Mouse (Mus musculus) ovary, postnatal 14 days (tissue): ENCODE data around the gene Daam2.
"Not testable (repeated sequence)": the region's sequence is repeated elsewhere in the genome, so short reads cannot be mapped to it uniquely, and the experiment has no call there.

Source experiments
- DNase-seq: peaks from one replicate; pipeline ENCODE4 v3.0.0; 2022; ENCODE audit warnings: low spot score

Daam2 gene

GRCm38 (mm10) chr17:49477370-49477769 lies 86.8 kb downstream of the Daam2 start:
- DNase-seq = no peak

DNA sequence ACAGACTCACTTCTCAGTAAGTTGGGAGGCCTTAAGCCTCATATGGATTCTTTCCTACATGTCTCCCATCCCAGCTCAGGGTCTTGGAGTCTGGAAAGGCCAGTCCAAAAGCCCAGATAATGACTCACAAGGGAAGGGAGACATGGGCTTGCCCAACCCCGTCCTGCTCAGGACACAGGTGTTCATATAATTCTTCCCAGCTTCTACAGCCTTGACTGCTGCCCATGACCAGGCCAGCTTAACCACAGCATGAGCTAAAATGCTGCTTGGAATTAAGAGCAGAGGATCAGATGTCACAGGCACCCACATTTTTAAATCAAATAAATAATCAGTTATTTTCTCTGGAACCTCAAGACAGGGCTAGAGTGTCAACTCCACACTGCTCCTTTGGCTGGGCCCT lies 89.0 kb downstream of the Daam2 start:
- DNase-seq = no peak

- no peak for DNase-seq
These were observed 90.1 kb downstream of the Daam2 start for GRCm38 (mm10) chr17:49474051-49474450.

GRCm38 (mm10) chr17:49472626-49473025 lies 91.5 kb downstream of the Daam2 start:
- DNase-seq = no peak

- DNase-seq = peak; percentile 90
These were observed 95.9 kb downstream of the Daam2 start for GRCm38 (mm10) chr17:49468223-49468622.

GRCm38 (mm10) chr17:49464884-49465283 lies 99.3 kb downstream of the Daam2 start:
- DNase-seq = no peak

DNA sequence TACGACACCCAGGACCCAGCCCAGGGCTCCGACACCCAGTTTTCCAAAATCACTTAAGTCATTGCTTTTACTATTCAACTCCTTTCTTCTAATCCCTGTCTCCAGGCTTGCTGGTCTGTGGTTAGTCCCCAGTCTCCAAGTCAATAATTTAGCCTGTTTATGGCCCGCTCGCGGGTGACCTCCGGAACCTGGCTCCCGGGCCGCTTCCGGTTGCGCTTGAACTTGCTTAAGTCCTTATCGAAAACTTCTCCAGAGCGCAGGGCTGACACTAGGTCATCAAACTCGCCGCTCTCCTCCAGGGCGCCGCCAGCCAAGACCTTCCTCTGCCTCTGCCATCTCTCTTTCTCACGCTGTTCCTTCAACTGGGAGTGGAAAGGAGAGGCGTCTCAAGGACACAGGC lies 105.8 kb downstream of the Daam2 start:
- DNase-seq = no peak

GRCm38 (mm10) chr17:49457833-49458232 lies 106.3 kb downstream of the Daam2 start:
- DNase-seq = no peak

- DNase-seq = no peak
These were observed 107.8 kb downstream of the Daam2 start for GRCm38 (mm10) chr17:49456334-49456733.

DNA sequence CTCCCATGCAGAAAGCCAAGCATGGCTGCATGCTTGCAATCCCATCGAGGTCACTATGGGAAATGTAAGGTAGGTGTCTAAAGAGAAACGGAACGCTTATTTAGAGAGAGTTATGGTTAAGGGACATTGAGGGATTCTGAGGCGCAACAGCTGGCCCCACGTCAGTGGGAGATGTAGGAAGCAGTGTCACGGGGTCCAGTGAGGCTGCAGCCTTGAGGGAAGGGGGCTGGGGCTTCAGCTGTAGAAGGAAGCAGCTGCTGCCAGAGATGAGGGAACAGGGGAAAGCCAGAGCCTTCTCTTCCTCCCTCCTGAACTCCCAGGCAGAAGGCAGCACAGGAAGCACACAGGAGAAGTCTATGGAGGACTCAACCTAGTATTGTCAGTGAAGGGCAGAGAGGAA lies 113.2 kb downstream of the Daam2 start:
- no peak for DNase-seq

DNA sequence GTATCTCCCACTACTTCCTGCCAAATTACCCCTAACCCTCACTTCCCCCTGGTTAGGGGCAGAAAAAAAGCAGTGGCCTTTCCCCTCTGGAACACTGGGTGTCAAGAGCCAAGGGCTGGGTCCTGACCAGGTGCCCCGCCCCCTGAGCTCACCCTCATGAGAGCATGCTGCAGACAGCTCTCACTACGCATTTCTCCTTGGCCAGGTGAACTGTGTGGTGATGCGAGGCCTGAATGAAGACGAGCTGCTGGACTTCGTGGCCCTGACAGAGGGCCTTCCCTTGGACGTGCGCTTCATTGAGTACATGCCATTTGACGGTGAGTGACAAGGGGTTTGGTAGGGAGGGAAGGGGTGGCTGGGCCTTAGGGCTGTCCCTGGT lies 114.9 kb downstream of the Daam2 start:
- DNase-seq = no peak

DNA sequence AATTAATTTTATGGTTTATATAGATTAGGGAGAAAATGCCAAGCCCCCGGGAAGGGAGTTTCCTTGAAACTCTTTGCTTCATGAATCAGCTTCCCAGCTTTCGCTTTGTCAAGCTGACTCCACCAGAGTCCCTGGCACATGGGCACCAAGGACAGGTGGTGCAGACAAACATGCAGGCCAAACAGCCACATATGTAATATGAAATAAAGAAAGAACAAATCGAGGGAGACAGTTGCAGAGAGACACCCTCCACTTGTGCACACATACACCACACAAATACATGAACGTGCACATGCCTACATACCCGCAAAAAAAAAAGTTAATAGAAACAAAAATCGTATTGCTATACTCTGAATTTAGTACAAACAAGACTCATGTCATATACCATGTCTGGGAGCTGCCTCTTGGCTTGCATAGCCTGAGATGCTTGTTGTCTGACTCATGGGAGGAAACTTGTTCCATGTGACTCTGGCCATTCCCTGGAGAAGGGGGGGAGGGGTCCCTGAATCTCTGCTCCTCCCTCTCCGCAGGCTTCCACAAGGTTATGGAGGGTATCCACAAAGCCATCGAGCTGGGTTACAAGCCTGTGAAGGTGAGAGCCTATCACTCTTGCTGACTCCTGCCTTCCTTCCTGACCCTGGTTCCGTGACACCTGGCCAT lies 115.4 kb downstream of the Daam2 start:
- no peak for DNase-seq

GRCm38 (mm10) chr17:49442841-49443240 lies 121.3 kb downstream of the Daam2 start:
- DNase-seq = not testable (repeated sequence)

- no peak for DNase-seq
These were observed 123.6 kb downstream of the Daam2 start for GRCm38 (mm10) chr17:49440331-49441130.

GRCm38 (mm10) chr17:49439706-49440105 lies 124.4 kb downstream of the Daam2 start:
- no peak for DNase-seq

- DNase-seq = no peak
These were observed 125.1 kb downstream of the Daam2 start for GRCm38 (mm10) chr17:49438822-49439574.

- DNase-seq = not testable (repeated sequence)
These were observed 126.8 kb downstream of the Daam2 start for GRCm38 (mm10) chr17:49437306-49437705.

DNA sequence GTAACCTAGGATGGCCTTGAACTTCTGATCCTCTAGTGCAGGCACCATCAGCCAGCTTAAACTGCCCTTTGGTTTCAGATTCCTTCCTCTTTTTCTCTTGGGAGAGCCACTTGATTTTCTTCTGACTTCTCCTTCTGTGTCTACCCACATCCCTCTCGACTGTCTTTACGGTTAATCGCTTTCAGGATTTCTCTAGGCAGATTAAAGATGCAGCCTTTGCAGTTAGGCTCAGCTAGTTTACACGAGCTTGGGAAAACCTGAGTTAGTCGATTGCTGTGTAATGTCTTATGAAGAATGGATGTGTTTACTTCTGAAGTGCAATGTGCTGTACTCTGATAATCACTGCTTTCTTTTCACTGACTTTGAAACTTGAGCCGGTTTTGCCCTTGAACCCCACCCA lies 127.5 kb downstream of the Daam2 start:
- no peak for DNase-seq

- no peak for DNase-seq
These were observed 129.1 kb downstream of the Daam2 start for GRCm38 (mm10) chr17:49435081-49435480.

DNA sequence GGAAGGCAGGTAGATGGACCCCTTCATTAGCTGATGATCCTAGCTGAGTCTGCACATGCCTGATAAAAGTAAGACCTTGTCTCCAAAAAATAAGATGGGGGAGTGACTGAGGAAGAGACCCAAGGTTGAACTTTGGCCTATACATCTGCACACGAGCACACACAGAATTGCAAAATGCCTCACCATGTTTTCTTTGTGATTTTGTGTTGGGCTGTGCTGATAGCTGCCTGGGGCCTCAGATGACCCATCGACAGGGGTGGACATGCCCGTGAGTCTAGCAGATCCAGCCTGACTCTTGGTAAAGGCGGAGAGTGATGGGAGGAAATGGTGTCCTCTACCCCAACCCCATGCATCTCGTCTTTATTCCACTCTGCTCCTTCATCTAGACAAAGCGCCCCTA lies 129.9 kb downstream of the Daam2 start:
- no peak for DNase-seq

DNA sequence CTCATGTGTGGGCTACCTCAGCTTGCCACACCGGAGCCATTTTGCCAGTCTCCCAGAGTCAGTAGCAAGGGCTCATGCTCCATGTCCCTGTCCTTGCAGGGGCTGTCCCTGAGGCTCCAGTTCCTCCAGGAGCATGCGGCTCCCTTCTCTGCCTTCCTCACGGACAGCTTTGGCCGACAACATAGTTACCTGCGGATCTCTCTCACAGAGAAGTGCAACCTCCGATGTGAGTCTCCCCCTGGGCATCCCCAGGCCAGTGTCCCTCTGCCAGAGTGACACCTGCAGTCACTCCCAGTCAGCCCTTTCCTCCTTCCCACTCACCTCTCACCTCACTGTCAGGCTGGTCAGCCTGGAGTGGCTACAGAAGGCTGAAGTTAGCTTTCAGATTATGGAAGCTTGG lies 131.1 kb downstream of the Daam2 start:
- no peak for DNase-seq

GRCm38 (mm10) chr17:49432071-49432711 lies 132.0 kb downstream of the Daam2 start:
- peak; percentile 54 for DNase-seq
